Mouse (Mus musculus): Measurements from ENCODE around the gene Scamp4. TPM values are rescaled to one million over a fixed set of nuclear protein-coding genes. Genes with fewer than 3 reads are reported as not detected.
A peak's percentile ranks its signal among the peaks of the same experiment; 100 is the strongest.

Gene Scamp4
- polyA plus RNA-seq, 1 experiment from 2014 or later = 103 TPM

GRCm38 (mm10) chr10:80585581-80585980 lies 17.1 kb upstream of the Scamp4 start:
- H3K9me3 ChIP-seq (ENCODE audit: control insufficient read depth, low read length) = no peaks in the 10 kb centered on the region
- H3K9ac ChIP-seq (ENCODE audit: low read depth, low read length) = no peak overlapping the region
- H3K36me3 ChIP-seq (ENCODE audit: control insufficient read depth, insufficient read depth, low read length) = peaks cover 35% of the 10 kb centered on the region
- ATAC-seq (ENCODE audit: low FRiP score, low TSS enrichment) = no peak
- H3K27ac ChIP-seq (ENCODE audit: low read depth, low read length) = no peak overlapping the region
- peak overlapping the region; percentile 21; the same call in 1 of the 2 replicates for H3K4me2 ChIP-seq (replicated peaks; ENCODE audit: low read depth, low read length)
- peaks cover 14% of the 10 kb centered on the region; the same call in 1 of the 2 replicates for H3K4me1 ChIP-seq (ENCODE audit: control insufficient read depth, insufficient read depth, low read length)
- H3K4me3 ChIP-seq (ENCODE audit: low read length) = peak overlapping the region; percentile 3; the same call in 1 of the 2 replicates
- no peaks in the 10 kb centered on the region for H3K27me3 ChIP-seq (ENCODE audit: control insufficient read depth, insufficient read depth, low read length)
- 86% methylated on average over 8 of the region's 8 CpGs for WGBS

- H3K9me3 ChIP-seq (ENCODE audit: control insufficient read depth, low read length) = no peaks in the 10 kb centered on the region
- 95% methylated on average over 50 of the region's 51 CpGs for WGBS
- peaks cover 14% of the 10 kb centered on the region; the same call in 1 of the 2 replicates for H3K4me1 ChIP-seq (ENCODE audit: control insufficient read depth, insufficient read depth, low read length)
- no peak for ATAC-seq (ENCODE audit: low FRiP score, low TSS enrichment)
- peak overlapping the region; percentile 37; the same call in 1 of the 2 replicates for H3K9ac ChIP-seq (ENCODE audit: low read depth, low read length)
- no peaks in the 10 kb centered on the region for H3K27me3 ChIP-seq (ENCODE audit: control insufficient read depth, insufficient read depth, low read length)
- peak overlapping the region; percentile 21; the same call in 1 of the 2 replicates for H3K4me2 ChIP-seq (replicated peaks; ENCODE audit: low read depth, low read length)
- H3K36me3 ChIP-seq (ENCODE audit: control insufficient read depth, insufficient read depth, low read length) = peaks cover 35% of the 10 kb centered on the region
- H3K4me3 ChIP-seq (ENCODE audit: low read length) = peak overlapping the region; percentile 1; the same call in 1 of the 2 replicates
- peak overlapping the region; percentile 51; the same call in 1 of the 2 replicates for H3K27ac ChIP-seq (ENCODE audit: low read depth, low read length)
These were observed 16.0 kb upstream of the Scamp4 start for GRCm38 (mm10) chr10:80586407-80587304.

DNA sequence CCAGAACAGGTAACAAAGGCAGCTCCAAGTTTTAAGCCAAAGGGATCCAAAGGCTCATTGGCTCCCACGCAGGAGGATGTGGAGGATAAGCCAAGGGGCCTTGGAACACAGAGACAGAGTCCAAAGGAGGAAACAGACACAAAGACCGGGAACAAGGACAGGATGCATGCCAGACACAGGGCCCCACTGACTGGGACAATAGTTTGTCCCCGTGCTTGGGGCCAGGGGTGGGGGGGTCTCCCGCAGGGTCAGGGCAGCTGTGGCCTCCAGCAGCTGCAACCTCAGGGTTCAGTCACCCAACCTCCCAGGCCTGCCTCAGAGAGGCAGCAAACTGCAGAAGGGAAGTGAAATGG lies 15.4 kb upstream of the Scamp4 start:
- Histone ChIP-seq H3K9me3 (ENCODE audit: control insufficient read depth, low read length) (no peaks in the 10 kb centered on the region), H3K4me1 (ENCODE audit: control insufficient read depth, insufficient read depth, low read length) (peaks cover 14% of the 10 kb centered on the region; the same call in 1 of the 2 replicates), H3K27me3 (ENCODE audit: control insufficient read depth, insufficient read depth, low read length) (no peaks in the 10 kb centered on the region), H3K27ac (ENCODE audit: low read depth, low read length) (peak overlapping the region; percentile 51; the same call in 1 of the 2 replicates), H3K4me3 (ENCODE audit: low read length) (no peak overlapping the region), H3K9ac (ENCODE audit: low read depth, low read length) (peak overlapping the region; percentile 37; the same call in 1 of the 2 replicates), H3K36me3 (ENCODE audit: control insufficient read depth, insufficient read depth, low read length) (peaks cover 32% of the 10 kb centered on the region), H3K4me2 (replicated peaks; ENCODE audit: low read depth, low read length) (no peak overlapping the region)
- ATAC-seq (ENCODE audit: low FRiP score, low TSS enrichment) = no peak
- WGBS = 44% methylated on average over 4 of the region's 4 CpGs

DNA sequence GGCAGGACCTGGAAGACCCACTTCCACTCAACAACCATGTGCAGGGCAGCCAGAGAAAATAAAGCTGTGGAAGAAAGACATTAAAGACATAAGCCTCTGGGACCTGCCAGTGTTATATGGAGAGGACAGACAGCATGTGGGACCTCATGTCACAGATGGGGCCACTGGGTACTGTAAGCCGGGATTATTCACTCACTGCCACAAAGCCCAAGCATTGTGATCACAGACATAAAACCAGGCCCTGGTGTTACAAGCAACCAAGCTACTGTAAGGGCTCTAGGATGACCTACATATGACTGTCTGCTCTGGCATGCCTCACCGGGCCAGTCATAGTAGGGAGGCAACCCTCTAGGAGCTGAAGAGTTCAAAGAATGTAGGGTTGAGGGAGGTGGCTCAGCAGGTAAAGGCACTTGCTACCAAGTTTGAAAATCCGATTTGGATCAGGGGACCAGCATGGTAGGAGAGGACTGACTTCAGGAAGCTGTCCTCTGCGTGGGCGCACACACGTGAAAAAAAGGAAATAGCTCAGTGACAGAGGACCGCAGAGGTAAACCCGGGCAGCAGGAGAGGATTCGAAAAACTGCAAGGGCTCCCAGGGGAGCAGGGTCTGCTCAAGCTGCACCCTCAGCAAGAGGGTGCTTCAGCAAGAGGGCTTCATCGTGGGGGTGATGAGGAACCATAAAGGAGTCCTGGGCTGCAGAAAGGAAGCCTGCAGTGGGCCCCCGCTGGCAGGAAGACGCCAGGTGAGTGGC lies 13.4 kb upstream of the Scamp4 start:
- Histone ChIP-seq H3K27me3 (ENCODE audit: control insufficient read depth, insufficient read depth, low read length) (no peaks in the 10 kb centered on the region), H3K9me3 (ENCODE audit: control insufficient read depth, low read length) (no peaks in the 10 kb centered on the region), H3K4me2 (replicated peaks; ENCODE audit: low read depth, low read length) (peak overlapping the region; percentile 97), H3K4me3 (ENCODE audit: low read length) (peak overlapping the region; percentile 97), H3K4me1 (ENCODE audit: control insufficient read depth, insufficient read depth, low read length) (peaks cover 14% of the 10 kb centered on the region; the same call in 1 of the 2 replicates), H3K9ac (ENCODE audit: low read depth, low read length) (peak overlapping the region; percentile 94), H3K36me3 (ENCODE audit: control insufficient read depth, insufficient read depth, low read length) (peaks cover 20% of the 10 kb centered on the region), H3K27ac (ENCODE audit: low read depth, low read length) (peak overlapping the region; percentile 24)
- ATAC-seq (ENCODE audit: low FRiP score, low TSS enrichment) = no peak; the same call in 1 of the 2 replicates
- WGBS = 16% methylated on average over 12 of the region's 12 CpGs

GRCm38 (mm10) chr10:80589879-80590854 lies 12.5 kb upstream of the Scamp4 start, which contains the start of gene Abhd17a:
Abhd17a (minus strand) TSS chr10:80590341.
- H3K9me3 ChIP-seq (ENCODE audit: control insufficient read depth, low read length) = no peaks in the 10 kb centered on the region
- peak; percentile 96 for ATAC-seq (ENCODE audit: low FRiP score, low TSS enrichment)

DNA sequence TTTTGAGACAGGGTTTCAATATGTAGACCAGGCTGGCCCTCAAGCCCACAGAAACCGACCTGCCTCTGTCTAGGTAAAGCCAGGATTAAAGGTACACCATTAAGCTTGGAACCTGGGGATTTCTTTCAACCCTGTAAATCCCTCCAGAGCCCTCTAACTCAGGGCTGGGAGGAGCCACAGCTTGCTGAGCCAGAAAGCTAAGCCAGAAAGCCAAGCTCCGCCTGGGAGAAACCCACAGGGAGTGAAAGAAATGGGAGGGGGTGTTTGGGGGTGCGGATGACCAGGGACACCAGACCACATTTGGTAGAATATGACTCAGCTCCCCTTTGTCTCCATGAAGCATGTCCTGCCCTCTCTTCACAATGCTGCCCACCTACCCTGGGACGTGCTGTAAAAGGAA lies 6.4 kb upstream of the Scamp4 start:
- no peak overlapping the region for H3K4me3 ChIP-seq (ENCODE audit: low read length)
- no peak for ATAC-seq (ENCODE audit: low FRiP score, low TSS enrichment)
- H3K27me3 ChIP-seq (ENCODE audit: control insufficient read depth, insufficient read depth, low read length) = no peaks in the 10 kb centered on the region
- H3K27ac ChIP-seq (ENCODE audit: low read depth, low read length) = no peak overlapping the region
- no peak overlapping the region for H3K4me2 ChIP-seq (replicated peaks; ENCODE audit: low read depth, low read length)
- no peaks in the 10 kb centered on the region for H3K36me3 ChIP-seq (ENCODE audit: control insufficient read depth, insufficient read depth, low read length)
- H3K9me3 ChIP-seq (ENCODE audit: control insufficient read depth, low read length) = no peaks in the 10 kb centered on the region
- H3K9ac ChIP-seq (ENCODE audit: low read depth, low read length) = no peak overlapping the region
- H3K4me1 ChIP-seq (ENCODE audit: control insufficient read depth, insufficient read depth, low read length) = no peaks in the 10 kb centered on the region
- WGBS = 32% methylated on average over 4 of the region's 4 CpGs

More at GRCm38 (mm10) chr10:80589879-80590854, 12.5 kb upstream of the Scamp4 start, which contains the start of gene Abhd17a:
- peak within 1 kb of the TSS; percentile 94 for H3K9ac ChIP-seq (ENCODE audit: low read depth, low read length)
- no peaks in the 10 kb centered on the region for H3K27me3 ChIP-seq (ENCODE audit: control insufficient read depth, insufficient read depth, low read length)
- H3K4me2 ChIP-seq (replicated peaks; ENCODE audit: low read depth, low read length) = peak within 1 kb of the TSS; percentile 97
- peaks cover 14% of the 10 kb centered on the region; the same call in 1 of the 2 replicates for H3K4me1 ChIP-seq (ENCODE audit: control insufficient read depth, insufficient read depth, low read length)
- H3K4me3 ChIP-seq (ENCODE audit: low read length) = peak within 1 kb of the TSS; percentile 97
- under 1% methylated on average over 73 of the region's 73 CpGs for WGBS
- peaks cover 14% of the 10 kb centered on the region for H3K36me3 ChIP-seq (ENCODE audit: control insufficient read depth, insufficient read depth, low read length)
- peak within 1 kb of the TSS; percentile 24 for H3K27ac ChIP-seq (ENCODE audit: low read depth, low read length)

- no peaks in the 10 kb centered on the region for H3K27me3 ChIP-seq (ENCODE audit: control insufficient read depth, insufficient read depth, low read length)
- peaks cover 20% of the 10 kb centered on the region for H3K36me3 ChIP-seq (ENCODE audit: control insufficient read depth, insufficient read depth, low read length)
- H3K4me3 ChIP-seq (ENCODE audit: low read length) = peak overlapping the region; percentile 50
- WGBS = 32% methylated on average over 7 of the region's 7 CpGs
- peak overlapping the region; percentile 20; the same call in 1 of the 2 replicates for H3K27ac ChIP-seq (ENCODE audit: low read depth, low read length)
- H3K4me2 ChIP-seq (replicated peaks; ENCODE audit: low read depth, low read length) = peak overlapping the region; percentile 62
- ATAC-seq (ENCODE audit: low FRiP score, low TSS enrichment) = peak; percentile 7
- peak overlapping the region; percentile 66 for H3K9ac ChIP-seq (ENCODE audit: low read depth, low read length)
- peaks cover 11% of the 10 kb centered on the region for H3K4me1 ChIP-seq (ENCODE audit: control insufficient read depth, insufficient read depth, low read length)
- H3K9me3 ChIP-seq (ENCODE audit: control insufficient read depth, low read length) = no peaks in the 10 kb centered on the region
These were observed 692 bp downstream of the Scamp4 start for GRCm38 (mm10) chr10:80603364-80603763.

- WGBS = 94% methylated on average over 7 of the region's 7 CpGs
- Histone ChIP-seq H3K36me3 (ENCODE audit: control insufficient read depth, insufficient read depth, low read length) (peaks cover 26% of the 10 kb centered on the region), H3K27me3 (ENCODE audit: control insufficient read depth, insufficient read depth, low read length) (no peaks in the 10 kb centered on the region), H3K4me3 (ENCODE audit: low read length) (peak overlapping the region; percentile 50), H3K27ac (ENCODE audit: low read depth, low read length) (no peak overlapping the region), H3K9me3 (ENCODE audit: control insufficient read depth, low read length) (no peaks in the 10 kb centered on the region), H3K4me1 (ENCODE audit: control insufficient read depth, insufficient read depth, low read length) (peaks cover 11% of the 10 kb centered on the region), H3K4me2 (replicated peaks; ENCODE audit: low read depth, low read length) (peak overlapping the region; percentile 62), H3K9ac (ENCODE audit: low read depth, low read length) (peak overlapping the region; percentile 66)
- no peak for ATAC-seq (ENCODE audit: low FRiP score, low TSS enrichment)
These were observed 1.4 kb downstream of the Scamp4 start for GRCm38 (mm10) chr10:80604001-80604509.

Data from kidney, embryonic 14.5 days (tissue).